Mouse (Mus musculus): Measurements from ENCODE around the gene Tecr. TPM values are rescaled to one million over a fixed set of nuclear protein-coding genes. Genes with fewer than 3 reads are reported as not detected.

The Tecr gene
- 271 TPM for polyA plus RNA-seq (2017; shearing (Covaris generic))

DNA sequence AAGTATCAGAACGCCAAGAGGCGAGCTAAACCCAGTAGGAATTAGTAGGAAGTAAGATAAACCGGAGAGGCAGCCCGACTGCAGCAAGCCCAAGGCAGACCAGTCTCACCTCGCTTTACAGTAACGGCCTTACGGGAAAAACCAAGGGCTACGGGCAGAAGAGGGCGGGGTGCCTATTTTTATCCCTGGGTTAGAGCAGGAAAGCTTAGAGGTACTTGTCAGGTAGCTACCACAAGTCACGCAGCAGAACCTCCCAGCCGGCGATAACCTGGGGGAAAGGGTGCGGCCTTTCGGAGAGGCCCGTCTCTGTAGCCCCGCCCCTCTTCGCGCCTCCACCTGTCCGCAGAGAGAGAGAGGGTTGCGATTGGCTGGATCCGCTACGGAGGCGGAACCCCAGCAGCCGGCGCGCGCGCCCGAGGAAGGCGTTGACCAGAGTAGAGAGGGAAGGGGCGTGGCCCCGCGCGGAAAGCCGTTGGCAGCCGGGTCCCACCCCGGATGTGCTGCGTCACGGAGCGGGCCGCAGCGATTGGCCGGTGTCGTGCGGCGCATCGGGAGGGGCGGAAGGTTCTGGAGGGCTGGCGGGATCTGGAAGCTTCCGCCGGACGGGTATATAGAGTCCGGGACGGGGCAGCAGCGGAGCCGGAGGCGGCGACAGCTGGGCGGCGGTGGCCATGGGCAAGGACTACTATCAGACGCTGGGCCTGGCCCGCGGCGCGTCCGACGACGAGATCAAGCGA lies at the start of gene Tecr, which contains the start of gene Dnajb1:
Gene Tecr, minus strand, starts transcription at position 311 of the 737 bp plus-strand sequence.
Gene Dnajb1, plus strand, starts transcription at position 533 of the 737 bp plus-strand sequence.

DNA sequence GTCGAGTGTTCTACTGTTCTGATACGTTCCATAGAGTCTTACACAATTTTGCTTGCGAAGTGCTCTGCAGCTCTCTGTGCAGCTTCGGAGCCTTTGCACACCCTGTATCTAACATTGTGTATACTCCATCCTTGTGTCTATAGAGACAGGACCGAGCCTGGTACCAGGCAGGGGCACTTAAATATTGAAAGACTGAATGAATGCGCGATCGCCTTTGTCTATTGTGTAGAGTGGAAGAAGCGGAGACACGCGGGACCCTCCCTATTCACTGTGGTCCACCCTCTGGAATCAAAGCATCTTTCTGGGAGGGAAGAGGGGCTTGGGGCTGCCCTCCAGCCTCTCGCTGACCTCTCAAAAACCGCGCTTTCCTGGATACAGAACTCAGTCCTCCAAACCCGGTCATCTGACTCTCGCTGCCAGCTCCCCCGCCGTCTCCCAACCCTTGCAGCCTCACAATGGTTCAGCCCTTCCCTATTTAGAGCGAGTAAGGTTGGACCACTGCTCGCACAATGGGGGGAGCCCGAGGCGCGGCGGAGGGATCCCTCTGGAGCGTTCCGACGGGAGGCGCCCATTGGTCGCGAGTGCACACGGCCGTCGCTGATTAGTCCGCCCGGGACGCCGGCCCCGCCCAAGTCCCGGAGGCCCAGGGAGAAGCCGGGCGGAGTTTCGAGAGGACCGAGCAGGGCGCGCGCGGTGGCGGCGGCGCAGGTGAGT lies 44.4 kb upstream of the Tecr start, which contains the start of gene Gipc1:
Gene Gipc1, plus strand, starts transcription at position 648 of the 714 bp plus-strand sequence.

GRCm38 (mm10) chr8:83566469-83567395 lies 41.0 kb downstream of the Tecr start, which contains the start of gene Ndufb7:
Gene Ndufb7, plus strand, starts transcription at chr8:83566671.

DNA sequence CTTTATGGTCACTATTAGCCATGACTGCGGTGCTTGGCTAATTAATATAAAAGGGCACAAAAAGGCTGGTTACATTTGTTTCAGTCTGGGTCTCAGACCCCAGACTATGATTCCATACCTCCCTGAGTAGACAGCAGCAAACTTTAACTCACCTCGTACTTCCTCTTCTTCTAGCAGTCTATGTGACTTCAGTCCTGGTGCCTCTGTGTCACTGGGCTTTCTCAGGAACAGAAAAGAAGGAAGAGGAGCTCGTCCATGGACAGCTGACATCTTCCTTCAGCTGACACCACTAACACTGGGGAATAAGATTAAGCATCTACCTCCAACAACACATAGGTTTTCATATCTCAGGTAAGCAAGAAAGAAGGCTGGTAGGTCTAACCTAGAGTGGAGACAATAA lies 72.0 kb downstream of the Tecr start, which contains the start of gene Olfr370:
Gene Olfr370, plus strand, starts transcription at position 45 of the 400 bp plus-strand sequence.

Other genes starting within 250 kb of the Tecr start
- not detected for gene Clgn, start 218.1 kb downstream of the Tecr start, polyA plus RNA-seq (2017; shearing (Covaris generic))
- 27.8 TPM for gene Scoc, start 149.6 kb downstream of the Tecr start, polyA plus RNA-seq (2017; shearing (Covaris generic))
- 0.32 TPM for gene Olfr370, start 72.2 kb downstream of the Tecr start, polyA plus RNA-seq (2017; shearing (Covaris generic))
- 86.6 TPM for gene Ndufb7, start 41.3 kb downstream of the Tecr start, polyA plus RNA-seq (2017; shearing (Covaris generic))
- gene Dnajb1, start 222 bp upstream of the Tecr start, polyA plus RNA-seq (2017; shearing (Covaris generic)) = 328 TPM
- gene Gipc1, start 44.7 kb upstream of the Tecr start, polyA plus RNA-seq (2017; shearing (Covaris generic)) = 21.8 TPM
- 3.2 TPM for gene Ptger1, start 58.7 kb upstream of the Tecr start, polyA plus RNA-seq (2017; shearing (Covaris generic))
- 242 TPM for gene Pkn1, start 91.2 kb upstream of the Tecr start, polyA plus RNA-seq (2017; shearing (Covaris generic))
- 158 TPM for gene Ddx39, start 107.2 kb upstream of the Tecr start, polyA plus RNA-seq (2017; shearing (Covaris generic))
- gene Adgre5, start 133.4 kb upstream of the Tecr start, polyA plus RNA-seq (2017; shearing (Covaris generic)) = 485 TPM